Mouse (Mus musculus): ENCODE measurements around the gene Fads6.
A peak's percentile ranks its signal among the peaks of the same experiment; 100 is the strongest.

Fads6 gene

DNA sequence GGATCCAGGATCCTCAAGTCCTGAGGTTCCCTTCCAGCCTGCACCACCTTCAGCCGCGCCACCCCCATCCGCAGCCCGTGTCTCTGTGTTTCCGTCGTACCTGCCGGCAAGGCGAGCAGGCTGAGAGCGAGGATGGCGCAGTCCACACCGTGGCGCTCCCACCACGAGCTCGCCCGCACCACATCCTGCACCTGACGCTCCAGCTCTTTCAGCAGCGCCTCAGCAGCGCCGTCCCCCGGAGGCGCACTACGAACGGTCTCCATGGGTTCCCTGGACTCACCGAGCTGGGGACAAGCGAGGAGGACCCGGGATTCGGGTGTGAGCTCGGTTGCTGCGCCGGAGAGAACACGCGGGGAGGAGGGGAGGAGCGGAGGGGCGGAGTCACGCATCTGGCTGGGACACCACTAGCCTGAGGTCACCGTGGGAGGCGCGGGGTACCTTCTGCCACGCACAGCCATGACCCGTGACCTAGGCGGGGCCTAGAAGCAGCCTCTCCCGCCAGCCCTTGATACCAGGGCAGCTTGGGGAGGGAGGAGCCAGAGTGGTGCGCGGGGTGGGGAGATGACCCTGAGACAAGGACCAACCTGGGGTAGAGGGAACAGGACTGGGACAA lies at the start of gene Fads6:
Gene Fads6, minus strand, starts transcription at position 450 of the 613 bp plus-strand sequence.
- no peak for DNase-seq (ENCODE audit: low read depth)

DNA sequence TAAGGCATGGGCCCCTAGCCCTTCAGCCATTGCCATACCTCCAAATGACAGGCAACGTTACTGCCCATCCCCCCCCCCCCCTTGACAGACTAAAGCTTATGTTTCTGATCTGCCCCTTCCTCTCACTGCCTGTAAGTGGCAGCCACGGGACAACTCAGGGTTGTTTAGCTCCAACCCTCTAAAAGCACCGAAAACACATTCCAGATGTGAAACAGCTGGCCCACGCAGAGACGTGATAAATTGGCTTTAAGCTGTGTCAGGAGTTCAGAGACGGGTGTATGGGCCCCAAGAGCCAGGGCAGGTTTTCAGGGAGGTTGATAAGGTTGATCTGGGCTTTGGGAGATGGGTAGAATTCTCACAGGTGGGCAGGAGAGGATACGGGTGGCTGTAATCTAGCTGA lies 48.1 kb upstream of the Fads6 start:
- DNase-seq (ENCODE audit: low read depth), result peak; percentile 77

DNA sequence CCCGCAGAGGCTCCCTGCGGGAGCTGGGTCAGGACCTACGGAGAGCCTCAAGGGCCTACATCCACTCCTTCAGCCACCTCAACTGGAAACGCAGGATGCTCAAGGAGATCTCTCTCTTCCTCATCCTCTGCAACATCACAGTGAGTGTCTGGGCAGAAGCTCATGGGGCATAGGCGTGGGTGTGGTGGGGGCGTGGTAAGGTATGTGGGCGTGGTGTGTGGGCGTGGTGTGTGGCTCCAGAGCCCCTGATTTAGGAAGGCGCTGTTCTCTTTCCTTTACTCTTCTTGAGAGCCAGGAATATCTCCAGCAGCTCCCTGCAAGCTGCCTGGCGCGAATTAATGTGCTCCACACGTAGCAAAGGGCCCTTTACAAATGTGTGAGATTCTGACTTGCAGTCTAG lies 47.5 kb upstream of the Fads6 start:
- no peak for DNase-seq (ENCODE audit: low read depth)

DNA sequence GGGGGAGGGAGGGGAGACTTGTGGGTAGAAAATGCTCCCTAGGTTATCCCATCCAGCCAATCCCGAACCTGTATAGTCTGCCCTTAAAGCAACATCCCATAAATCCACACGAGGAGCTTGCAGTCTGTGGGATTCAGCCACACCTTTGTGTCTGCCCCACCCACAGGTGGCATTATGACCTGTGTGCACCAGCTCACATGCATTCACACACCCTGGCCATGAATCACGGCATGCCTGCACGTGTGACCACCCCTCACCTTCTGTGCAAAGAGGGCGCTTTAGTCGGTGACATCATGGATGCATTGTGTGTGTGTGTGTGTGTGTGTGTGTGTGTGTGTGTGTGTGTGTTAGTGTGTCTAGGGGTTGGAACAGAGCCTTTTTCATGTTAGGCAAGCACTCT lies 44.4 kb upstream of the Fads6 start:
- DNase-seq (ENCODE audit: low read depth), result no peak

DNA sequence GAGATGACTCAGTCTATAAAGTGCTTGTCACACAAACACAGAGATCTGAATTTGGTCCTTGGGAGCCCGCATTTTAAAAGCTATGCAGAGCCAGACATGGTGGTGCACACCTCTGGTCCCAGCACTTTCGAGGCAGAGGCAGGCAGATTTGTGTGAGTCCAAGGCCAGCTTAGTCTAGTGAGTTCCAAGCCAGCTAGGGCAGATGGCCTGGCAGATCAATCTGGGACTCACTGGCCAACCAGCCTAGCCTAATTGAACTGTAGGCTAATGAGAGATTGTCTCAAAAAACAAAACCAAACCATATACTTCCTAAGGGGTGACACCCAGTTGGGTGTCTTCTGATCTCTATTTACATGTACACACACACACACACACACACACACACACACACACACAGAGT lies 43.8 kb upstream of the Fads6 start:
- no peak for DNase-seq (ENCODE audit: low read depth)

DNA sequence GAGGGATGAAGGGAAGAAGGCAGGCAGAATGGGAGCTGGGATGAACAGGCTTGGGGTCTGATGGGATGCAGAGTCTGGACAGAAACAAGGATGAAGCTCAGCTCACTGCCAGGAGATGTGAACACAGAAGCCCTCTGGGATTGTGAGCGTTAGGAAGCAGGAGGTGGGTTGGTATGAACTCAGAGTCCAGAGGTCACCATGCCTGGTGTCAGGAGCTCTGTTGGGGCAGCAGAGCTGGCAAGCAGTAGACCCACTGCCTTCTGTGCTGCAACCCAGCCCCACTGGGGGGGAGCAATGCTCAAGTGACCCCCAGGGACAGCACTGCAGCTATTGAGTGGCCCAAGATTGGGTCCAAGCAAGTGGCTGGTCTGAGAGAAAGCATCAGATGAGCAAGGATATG lies 40.4 kb upstream of the Fads6 start:
- no peak for DNase-seq (ENCODE audit: low read depth)

DNA sequence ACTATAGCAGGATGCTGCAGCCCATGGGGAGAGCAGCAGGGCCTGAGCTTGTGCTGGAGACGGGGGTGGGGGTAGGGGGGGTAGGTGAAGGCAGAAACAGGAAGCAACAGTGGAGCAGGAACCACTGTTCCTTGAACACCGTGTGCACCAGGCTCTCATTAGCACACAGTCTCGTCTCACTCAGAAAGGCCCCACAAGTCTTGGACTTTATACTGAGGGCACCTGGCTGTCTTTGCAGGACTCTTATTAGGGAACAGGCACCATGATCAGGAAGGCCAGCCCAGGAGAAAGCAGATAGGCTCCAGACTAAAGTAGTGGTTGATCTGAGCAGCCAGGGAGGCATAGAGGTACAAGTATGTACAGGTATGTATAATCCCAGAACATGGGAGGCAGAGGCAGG lies 39.9 kb upstream of the Fads6 start:
- DNase-seq (ENCODE audit: low read depth), result no peak

DNA sequence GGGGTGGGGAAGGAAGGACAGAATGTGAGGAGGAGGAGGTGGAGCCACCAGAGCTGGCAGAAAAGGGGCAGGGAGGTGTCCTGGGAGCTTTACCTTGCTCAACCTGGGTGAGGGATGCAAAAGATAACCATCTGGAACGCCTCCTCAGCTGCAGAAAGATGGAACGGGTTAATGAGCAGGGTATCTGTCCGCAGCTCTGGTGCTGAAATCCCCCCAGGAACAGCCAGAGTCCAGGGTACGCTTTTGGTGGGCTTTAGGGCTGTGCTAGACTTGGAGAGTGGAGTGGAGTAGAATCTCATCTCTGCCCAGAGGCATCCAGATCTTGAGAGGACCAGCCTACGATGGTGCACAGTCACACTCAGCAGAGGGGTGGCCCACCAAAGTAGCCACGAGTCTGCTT lies 38.7 kb upstream of the Fads6 start:
- no peak for DNase-seq (ENCODE audit: low read depth)

DNA sequence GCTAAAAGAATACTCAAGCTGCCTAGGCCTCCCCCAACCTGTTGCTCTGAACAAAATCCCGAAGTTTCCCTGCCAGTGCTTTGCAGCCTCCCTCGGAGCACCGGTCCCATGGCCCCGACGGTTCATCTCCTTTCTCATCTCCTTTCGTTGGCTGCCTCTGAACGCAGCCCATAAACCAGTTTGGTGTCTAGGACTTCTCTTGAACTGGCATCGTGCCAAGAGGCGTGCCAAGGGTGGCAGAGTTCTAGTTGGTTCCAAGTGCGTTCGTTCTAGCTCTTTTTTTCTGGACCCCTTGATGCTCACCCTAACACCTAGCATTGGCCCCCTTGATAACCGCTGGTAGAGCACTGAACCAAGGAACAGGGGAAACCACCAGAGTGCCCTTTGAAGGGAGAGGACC lies 37.8 kb upstream of the Fads6 start:
- no peak for DNase-seq (ENCODE audit: low read depth)

DNA sequence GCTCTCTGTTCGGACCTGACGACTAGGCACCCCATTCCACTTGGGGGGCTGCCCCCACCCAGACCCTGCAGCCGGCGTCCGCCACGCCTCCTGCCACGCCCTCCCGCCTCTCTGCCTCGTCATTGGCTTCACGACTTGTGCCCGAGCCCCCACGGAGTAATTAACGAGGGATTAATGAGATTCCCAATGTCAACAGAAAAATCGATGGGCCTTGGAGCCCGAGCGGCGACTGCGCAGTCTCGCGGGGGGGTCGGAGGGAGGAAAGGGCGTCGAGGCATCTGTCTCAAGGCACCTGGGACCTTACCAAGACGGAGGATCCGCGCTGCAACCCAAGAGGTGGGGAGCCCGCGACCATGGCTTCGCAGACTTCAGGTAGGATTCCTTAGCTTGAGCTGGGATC lies 37.1 kb upstream of the Fads6 start, which contains the start of gene Otop3:
Gene Otop3, plus strand, starts transcription at position 201 of the 400 bp plus-strand sequence.
- DNase-seq (ENCODE audit: low read depth), result no peak

DNA sequence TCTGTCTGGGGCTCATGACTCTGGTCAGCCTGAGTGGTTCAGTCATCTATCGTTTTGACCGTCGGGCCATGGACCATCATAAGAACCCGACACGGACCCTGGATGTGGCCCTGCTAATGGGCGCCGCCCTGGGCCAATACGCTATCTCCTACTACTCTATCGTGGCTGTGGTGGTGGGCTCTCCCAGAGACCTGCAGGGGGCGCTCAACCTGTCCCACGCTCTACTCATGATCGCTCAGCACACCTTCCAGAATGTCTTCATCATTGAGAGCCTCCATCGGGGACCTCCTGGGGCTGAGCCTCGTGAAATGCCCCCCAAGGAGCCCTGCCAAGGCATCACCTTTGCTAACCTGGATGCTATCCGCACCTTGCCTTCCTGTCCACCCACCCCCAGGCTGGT lies 31.9 kb upstream of the Fads6 start:
- DNase-seq (ENCODE audit: low read depth), result no peak

DNA sequence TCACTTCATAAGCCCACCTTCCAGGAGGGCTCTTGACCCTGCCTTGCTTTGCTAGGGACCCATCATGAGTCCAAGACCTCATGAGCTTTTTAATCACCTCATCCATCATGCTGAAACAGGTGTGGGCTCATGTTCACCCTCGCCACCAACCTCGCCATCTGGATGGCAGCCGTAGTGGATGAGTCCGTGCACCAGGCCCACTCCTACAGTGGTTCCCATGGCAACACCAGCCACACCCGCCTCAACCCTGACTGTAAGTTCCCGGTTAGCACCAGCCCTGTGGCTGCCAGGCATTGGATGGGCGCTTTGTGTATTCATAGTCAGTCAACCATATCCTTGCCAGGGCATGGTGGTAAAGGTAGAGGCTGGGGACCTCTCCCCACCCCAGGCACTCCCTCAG lies 29.3 kb upstream of the Fads6 start:
- no peak for DNase-seq (ENCODE audit: low read depth)

DNA sequence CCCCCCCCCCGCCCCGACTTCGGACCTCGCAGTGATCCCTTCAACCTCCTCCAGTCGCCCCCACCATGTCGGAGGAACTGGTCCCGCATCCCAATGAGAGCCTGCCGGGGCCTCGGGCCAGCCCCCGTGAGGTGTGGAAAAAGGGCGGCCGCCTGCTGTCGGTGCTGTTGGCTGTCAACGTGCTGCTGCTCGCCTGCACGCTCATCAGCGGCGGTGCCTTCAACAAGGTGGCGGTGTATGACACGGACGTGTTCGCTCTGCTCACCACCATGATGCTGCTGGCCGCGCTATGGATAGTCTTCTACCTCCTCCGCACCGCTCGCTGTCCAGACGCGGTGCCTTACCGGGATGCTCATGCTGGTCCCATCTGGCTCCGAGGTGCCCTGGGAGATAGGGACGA lies 25.9 kb upstream of the Fads6 start:
- no peak for DNase-seq (ENCODE audit: low read depth)

DNA sequence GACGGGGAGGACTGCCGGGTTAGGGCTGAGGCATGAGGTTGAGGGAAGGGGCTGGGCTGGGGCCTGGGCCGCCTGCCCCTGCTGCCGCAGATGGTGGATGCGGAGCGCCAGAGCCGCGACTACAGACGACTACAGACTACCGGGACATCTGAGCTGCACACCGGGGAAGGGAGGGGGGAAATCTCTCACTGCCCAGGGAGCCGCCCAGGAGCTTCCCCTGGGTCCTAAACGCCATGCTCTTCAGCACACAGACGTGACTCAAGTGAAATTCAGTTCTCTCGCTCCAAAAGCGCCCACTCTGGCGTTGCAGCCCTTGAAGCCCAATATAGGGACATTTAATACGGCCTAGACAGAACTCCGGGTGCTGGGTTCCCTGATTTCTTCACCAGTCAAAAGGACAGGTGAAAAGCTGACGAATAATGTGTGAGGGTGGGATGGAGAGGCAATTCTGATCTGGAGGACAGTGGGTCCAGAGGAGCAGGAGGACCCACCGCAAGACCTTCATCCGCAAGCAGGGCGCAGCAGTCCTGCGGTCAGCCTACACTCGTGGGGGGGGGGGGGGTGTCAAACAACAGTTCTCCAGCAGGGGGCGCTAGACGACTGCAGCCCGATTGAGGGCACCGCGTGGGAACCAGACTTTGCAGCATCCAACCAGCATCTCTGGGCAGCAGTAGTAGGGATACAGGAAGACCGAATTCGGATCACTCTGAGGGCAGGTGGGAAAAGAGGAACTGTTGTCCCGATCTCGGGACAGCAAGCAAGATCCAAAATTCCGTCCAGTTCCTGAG lies 24.6 kb upstream of the Fads6 start, which contains the start of gene Ush1g:
Gene Ush1g, minus strand, starts transcription at position 136 of the 788 bp plus-strand sequence.
- peak; percentile 81 for DNase-seq (ENCODE audit: low read depth)

DNA sequence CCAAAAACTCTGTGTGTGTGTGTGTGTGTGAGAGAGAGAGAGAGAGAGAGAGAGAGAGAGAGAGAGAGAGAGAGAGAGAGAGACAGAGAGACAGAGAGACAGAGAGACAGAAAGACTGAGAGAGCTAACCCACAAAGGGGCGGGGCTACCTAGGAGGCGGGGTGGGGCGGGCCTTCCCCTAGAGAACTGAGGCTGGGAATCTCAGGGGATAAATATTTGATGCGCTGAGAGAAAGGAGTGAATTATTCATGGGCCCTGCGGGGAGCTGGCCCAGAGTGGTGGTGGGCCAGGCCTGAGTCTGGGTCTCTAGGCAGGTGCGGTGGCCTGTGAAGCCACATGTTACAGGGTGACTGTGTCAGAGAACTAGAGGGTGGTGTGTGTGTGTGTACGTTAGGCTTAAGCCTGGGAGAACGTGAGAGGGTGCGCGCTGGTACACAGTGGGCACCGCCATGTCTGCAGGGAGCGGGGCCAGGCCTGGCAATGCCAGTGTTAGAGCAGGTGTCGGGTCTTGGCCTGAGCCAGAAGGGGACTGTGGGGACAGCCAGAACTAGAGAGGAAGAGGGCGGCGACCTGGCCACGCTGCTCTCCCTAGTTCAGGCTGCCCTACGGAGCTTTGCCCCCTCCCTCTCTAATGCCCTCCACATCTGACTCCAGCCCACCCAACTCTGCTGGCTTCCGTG lies 22.4 kb upstream of the Fads6 start:
- DNase-seq (ENCODE audit: low read depth), result no peak

DNA sequence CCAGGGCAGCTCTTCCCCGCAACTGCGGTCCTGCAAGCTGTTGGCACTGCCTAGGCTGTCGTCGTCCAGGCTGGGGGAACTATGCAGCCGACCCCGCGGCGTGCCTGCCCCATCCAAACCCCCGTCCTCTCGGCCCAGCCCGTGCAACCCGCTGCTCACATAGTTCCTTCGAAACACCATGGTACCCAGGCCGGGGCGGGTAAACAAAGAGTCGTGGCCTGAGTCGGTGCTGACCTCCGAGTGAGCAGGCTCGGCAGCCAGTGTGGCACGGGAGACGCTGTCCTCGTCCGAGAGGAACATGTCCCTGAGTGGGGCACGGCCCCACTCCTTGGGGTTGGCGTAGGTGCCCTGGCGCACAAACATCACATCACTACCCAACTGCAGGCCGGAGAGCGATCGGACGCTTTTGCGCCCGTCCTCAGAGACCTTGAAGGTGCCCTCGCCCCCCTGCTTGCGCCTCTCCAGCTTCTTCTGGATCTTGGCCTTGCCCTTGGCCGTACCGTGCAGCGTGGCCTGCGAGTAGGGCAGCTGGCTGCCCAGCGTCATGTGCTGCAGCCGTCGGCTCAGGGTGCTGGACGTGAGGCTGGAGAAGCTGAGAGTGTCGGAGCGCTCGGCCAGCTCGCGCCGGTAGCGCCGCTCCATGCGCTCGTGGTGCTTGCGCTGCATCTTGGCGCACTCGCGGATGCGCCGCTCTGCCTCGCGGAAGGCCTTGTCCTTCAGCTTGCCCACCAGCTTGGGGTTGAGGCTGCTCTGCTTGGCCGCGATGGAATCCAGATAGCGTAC lies 21.0 kb upstream of the Fads6 start:
- no peak for DNase-seq (ENCODE audit: low read depth)

DNA sequence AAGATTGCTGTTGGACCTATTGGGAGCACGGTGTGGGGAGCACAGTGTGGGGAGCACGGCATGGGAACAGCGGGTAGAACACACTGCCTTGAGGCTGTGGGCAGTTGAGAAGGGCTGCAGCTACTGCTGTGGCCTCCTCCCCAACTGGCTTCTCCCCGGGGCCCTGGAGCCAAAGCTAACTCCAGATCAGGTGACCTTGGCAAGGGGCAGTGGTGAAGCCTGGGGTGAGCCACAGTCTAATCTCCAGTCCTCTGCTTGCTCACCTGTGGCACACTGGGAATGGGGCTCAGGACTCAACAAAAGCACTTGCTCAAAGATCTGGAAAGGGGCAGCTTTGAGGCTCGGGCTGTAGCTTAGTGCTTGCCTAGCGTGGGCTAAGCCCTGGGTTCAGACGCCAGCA lies 19.7 kb upstream of the Fads6 start:
- no peak for DNase-seq (ENCODE audit: low read depth)

DNA sequence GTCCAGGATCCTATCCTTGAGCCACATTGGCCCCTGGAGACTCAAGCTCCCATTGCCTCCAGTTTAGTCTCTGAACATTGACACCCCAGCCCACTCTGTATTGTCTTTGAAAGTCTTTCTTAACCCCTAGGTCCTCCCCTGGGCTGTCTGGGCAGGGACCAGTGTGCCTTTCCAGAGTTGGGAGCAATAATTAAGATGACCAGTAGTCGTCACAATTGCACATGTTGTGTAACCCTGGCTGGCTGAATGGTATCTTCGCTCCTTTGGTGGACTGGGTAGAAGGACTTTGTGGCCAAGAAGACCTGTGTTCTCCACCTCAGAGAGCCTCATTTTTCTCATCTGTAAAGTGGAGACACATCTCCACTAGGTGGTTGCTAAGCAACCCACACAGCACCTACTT lies 16.8 kb upstream of the Fads6 start:
- peak; percentile 20 for DNase-seq (ENCODE audit: low read depth)

DNA sequence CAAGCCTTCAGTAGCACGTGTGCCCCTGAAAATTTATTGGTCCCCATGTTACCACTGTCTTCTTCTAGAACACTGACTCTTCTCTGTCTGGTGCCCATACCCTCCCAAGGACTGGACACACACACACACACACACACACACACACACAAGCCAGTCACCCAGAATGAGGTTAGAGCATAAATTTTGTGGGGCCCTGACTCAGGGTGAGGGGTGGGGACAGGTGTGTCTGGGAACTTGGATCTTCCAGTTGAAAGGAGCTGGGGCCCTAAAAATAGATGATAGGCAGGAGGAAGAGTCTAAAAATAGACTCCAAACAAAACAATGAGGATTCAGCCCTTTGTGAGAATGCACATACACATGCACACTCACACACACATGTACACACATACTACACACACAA lies 11.3 kb upstream of the Fads6 start:
- DNase-seq (ENCODE audit: low read depth), result no peak

DNA sequence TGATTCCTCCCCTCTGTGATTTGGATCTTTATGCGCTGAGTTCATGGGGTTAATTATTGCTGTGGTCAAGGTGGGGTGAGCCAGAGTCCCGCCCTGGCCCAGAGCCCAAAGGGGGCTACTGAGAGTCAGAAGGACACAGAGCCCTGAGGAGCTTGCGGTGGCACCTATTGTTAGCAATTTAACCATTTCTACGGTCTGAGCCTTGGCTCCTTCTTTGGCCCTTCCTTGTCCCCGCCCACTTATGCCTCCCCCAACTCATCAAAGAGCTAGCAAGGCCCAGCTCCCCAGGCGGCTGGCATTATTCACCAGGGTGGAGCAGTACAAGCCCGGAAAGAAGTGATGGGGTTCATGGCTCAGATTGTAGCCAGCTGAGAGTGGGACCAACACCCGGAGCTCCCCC lies 9.4 kb upstream of the Fads6 start, which contains the start of gene Otop2:
Gene Otop2, plus strand, starts transcription at position 301 of the 400 bp plus-strand sequence.
- no peak for DNase-seq (ENCODE audit: low read depth)

DNA sequence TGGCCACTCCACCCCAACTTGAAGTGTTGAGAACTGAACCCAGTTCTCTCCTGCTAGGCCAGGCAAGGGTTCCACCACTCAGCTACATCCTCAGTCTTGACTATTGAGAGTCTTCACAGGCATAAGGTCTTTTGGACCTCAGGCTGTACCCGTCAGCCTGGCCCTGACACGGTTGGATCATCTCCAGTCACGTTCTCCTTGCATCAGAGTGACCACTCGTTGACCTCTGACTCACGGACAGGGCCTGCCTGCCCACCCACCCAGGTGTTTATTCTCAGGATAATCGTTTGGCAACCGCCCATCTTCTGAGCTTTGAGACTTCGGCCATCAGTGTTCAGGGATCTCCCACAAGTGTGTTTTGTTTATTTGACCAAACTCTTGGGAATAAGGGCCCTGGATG lies 5.7 kb upstream of the Fads6 start:
- peak; percentile 36 for DNase-seq (ENCODE audit: low read depth)

DNA sequence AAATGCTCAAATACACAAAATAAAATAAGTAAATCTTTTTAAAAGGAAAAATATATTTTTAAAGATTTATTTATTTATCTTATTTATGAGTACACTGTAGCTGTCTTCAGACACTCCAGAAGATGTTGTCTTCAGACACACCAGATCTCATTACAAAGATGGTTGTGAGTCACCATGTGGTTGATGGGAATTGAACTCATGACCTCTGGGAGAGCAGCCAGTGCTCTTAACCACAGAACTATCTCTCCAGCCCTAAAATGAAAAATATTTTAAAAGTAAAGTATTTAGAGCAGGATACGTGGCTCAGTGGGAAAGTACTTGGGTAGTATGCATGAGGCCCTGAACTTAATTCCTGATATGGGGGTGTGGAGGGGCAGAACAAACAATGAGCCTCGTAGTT lies 3.9 kb upstream of the Fads6 start:
- peak; percentile 78 for DNase-seq (ENCODE audit: low read depth)
